Mouse (Mus musculus): ENCODE results near the gene Pcsk2. TPM values are rescaled to one million over a fixed set of nuclear protein-coding genes. Genes with fewer than 3 reads are reported as not detected.

The Pcsk2 gene
- total and polyA plus RNA-seq, 3 experiments: not detected

DNA sequence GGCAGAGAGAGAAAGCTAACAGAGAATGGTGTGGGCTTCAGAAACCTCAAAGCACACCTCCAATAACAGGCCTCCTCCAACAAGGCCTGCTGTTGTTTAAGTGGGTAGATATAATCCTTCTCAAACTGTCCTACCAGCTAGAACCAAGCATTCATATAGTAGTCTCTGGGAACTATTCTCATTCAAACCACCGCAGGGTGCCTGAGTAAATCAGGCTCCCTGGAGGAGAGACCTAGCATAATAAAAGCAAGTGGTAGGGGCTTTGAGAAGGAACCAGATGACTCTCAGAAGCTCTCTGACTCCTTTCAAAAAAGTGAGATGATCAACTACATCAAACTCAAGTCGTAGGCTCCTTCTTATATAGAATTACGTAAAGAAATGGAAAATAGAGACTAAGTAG lies 75.0 kb downstream of the Pcsk2 start:
- intact Hi-C loops (cut with DNase I): no loop called here
- no peaks in the 10 kb centered on the region for H3K79me2 ChIP-seq (replicated peaks; ENCODE audit: control insufficient read depth, insufficient read depth, low read length)
- DNase-seq: no peak
- TF ChIP-seq EP300 (IDR thresholded peaks at IDR 0.05; ENCODE audit: insufficient read depth, low read depth, low read length) (no peak), POLR2A (IDR thresholded peaks at IDR 0.05; ENCODE audit: insufficient read depth, low read depth, low read length) (no peak), CTCF (IDR thresholded peaks at IDR 0.05) (no peak)
- H3K27ac ChIP-seq: no peak overlapping the region
- no peaks in the 10 kb centered on the region; the same call in 1 of the 2 replicates for H3K27me3 ChIP-seq (ENCODE audit: control insufficient read depth, insufficient read depth, low read length)
- 43% methylated on average over 3 of the region's 3 CpGs for WGBS
- H3K36me3 ChIP-seq (ENCODE audit: control insufficient read depth, insufficient read depth, low read length): no peaks in the 10 kb centered on the region
- H3K4me1 ChIP-seq (ENCODE audit: control insufficient read depth, insufficient read depth, low read length): no peaks in the 10 kb centered on the region
- H3K4me3 ChIP-seq: no peak overlapping the region
- H3K9ac ChIP-seq (ENCODE audit: low read depth, low read length): no peak overlapping the region

DNA sequence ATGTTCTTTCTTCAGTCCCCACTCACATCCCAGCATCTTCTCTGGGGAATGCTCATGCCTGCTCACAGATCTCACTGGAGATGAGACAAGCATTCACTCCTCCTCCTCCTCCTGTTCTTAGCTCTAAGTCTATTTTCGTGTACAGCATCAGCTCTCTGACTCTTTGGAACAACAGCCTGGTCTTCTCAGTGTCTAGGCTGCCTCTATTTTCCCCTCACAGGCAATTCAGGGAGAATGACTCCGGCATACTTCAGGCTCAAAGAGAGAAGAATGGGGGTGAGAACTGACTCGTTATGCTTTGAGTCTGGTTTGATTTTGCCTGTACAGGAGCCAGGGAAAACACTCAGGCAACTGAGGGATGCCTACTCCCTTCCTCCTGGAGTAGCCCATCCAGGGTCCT lies 78.0 kb downstream of the Pcsk2 start:
- DNase-seq: no peak
- intact Hi-C loops (cut with DNase I): no loop called here
- WGBS: 48% methylated on average over 3 of the region's 3 CpGs
- Histone ChIP-seq H3K4me3 (no peak overlapping the region), H3K36me3 (ENCODE audit: control insufficient read depth, insufficient read depth, low read length) (no peaks in the 10 kb centered on the region), H3K9ac (ENCODE audit: low read depth, low read length) (no peak overlapping the region), H3K79me2 (replicated peaks; ENCODE audit: control insufficient read depth, insufficient read depth, low read length) (no peaks in the 10 kb centered on the region), H3K27me3 (ENCODE audit: control insufficient read depth, insufficient read depth, low read length) (no peaks in the 10 kb centered on the region; the same call in 1 of the 2 replicates), H3K27ac (no peak overlapping the region), H3K4me1 (ENCODE audit: control insufficient read depth, insufficient read depth, low read length) (no peaks in the 10 kb centered on the region)
- TF ChIP-seq POLR2A (IDR thresholded peaks at IDR 0.05; ENCODE audit: insufficient read depth, low read depth, low read length): no peak
- TF ChIP-seq EP300 (IDR thresholded peaks at IDR 0.05; ENCODE audit: insufficient read depth, low read depth, low read length): no peak
- TF ChIP-seq CTCF (IDR thresholded peaks at IDR 0.05): no peak

DNA sequence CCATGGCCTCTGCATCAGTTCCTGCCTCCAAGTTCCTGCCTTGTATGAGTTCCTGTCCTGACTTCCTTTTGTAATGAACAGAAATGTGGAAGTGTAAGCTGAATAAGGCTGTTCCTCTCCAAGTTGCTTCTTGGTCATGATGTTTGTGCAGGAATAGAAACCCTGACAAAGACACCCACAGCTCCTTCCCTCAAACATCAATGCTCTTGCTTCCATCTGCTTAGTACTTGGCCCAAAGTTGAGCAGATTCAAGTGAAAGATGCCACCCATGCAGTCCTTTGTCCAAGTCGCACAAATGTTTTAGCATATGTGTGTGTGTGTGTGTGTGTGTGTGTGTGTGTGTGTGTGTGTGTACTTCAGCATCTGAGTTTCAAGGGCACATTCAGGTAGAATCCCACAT lies 97.3 kb downstream of the Pcsk2 start:
- intact Hi-C loops (cut with DNase I): no loop called here
- no peak for DNase-seq
- whole genome bisulfite sequencing: 79% methylated on average over 1 of the region's 1 CpGs
- H3K4me3 ChIP-seq: no peak overlapping the region
- H3K27ac ChIP-seq: no peak overlapping the region
- H3K9ac ChIP-seq (ENCODE audit: low read depth, low read length): no peak overlapping the region
- peaks cover 2% of the 10 kb centered on the region; the same call in 1 of the 2 replicates for H3K27me3 ChIP-seq (ENCODE audit: control insufficient read depth, insufficient read depth, low read length)
- H3K4me1 ChIP-seq (ENCODE audit: control insufficient read depth, insufficient read depth, low read length): no peaks in the 10 kb centered on the region
- H3K79me2 ChIP-seq (replicated peaks; ENCODE audit: control insufficient read depth, insufficient read depth, low read length): no peaks in the 10 kb centered on the region
- TF ChIP-seq CTCF (IDR thresholded peaks at IDR 0.05) (no peak), POLR2A (IDR thresholded peaks at IDR 0.05; ENCODE audit: insufficient read depth, low read depth, low read length) (no peak), EP300 (IDR thresholded peaks at IDR 0.05; ENCODE audit: insufficient read depth, low read depth, low read length) (no peak)
- no peaks in the 10 kb centered on the region for H3K36me3 ChIP-seq (ENCODE audit: control insufficient read depth, insufficient read depth, low read length)

DNA sequence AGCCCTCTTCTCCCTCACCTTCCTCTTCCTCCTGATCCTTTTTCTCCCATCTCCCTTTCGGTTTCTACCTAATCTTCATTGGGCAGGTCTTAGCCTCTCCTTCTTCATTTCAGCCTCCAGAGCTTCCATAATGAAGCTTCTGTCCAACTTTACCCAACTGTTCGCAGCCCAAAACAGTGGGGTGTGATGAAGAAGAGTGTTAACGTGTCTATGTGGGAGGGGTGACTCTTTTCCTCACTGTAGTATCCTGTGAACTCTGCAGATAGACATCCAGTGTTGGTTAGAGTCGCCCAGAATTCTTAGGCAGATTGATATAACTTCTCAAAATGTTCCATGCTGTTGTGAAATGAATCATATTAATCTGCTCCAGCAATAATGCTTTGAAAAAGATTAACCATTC lies 98.4 kb downstream of the Pcsk2 start:
- DNase-seq: no peak
- H3K36me3 ChIP-seq (ENCODE audit: control insufficient read depth, insufficient read depth, low read length): no peaks in the 10 kb centered on the region
- intact Hi-C loops (cut with DNase I): no loop called here
- WGBS: 60% methylated on average over 4 of the region's 4 CpGs
- no peaks in the 10 kb centered on the region for H3K79me2 ChIP-seq (replicated peaks; ENCODE audit: control insufficient read depth, insufficient read depth, low read length)
- no peak overlapping the region for H3K27ac ChIP-seq
- no peak overlapping the region for H3K9ac ChIP-seq (ENCODE audit: low read depth, low read length)
- H3K27me3 ChIP-seq (ENCODE audit: control insufficient read depth, insufficient read depth, low read length): peaks cover 2% of the 10 kb centered on the region; the same call in 1 of the 2 replicates
- H3K4me3 ChIP-seq: no peak overlapping the region
- H3K4me1 ChIP-seq (ENCODE audit: control insufficient read depth, insufficient read depth, low read length): no peaks in the 10 kb centered on the region
- no peak for TF ChIP-seq POLR2A (IDR thresholded peaks at IDR 0.05; ENCODE audit: insufficient read depth, low read depth, low read length)
- TF ChIP-seq CTCF (IDR thresholded peaks at IDR 0.05): no peak
- TF ChIP-seq EP300 (IDR thresholded peaks at IDR 0.05; ENCODE audit: insufficient read depth, low read depth, low read length): no peak

DNA sequence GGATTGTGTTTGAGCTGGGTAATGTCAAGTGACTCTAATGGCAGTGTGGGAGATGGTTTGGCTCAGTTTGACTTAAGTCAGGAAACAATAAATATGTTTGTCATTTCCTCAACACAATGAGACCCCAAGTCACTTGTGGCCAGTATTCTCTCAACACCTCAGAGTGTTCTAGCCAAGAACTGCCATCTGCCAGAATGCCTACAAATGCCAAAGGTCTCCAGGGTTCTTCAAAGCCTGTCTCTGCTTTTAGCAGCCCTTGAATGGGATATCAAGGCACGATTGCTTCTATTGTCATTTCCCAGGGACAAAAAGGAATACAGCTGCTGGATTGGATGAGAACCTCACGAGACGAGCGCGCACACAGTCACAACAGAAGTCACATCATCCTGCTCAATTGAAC lies 100.0 kb downstream of the Pcsk2 start:
- H3K27ac ChIP-seq: no peak overlapping the region
- no peaks in the 10 kb centered on the region for H3K36me3 ChIP-seq (ENCODE audit: control insufficient read depth, insufficient read depth, low read length)
- no peak for DNase-seq
- intact Hi-C loops (cut with DNase I): no loop called here
- peaks cover 2% of the 10 kb centered on the region; the same call in 1 of the 2 replicates for H3K27me3 ChIP-seq (ENCODE audit: control insufficient read depth, insufficient read depth, low read length)
- TF ChIP-seq CTCF (IDR thresholded peaks at IDR 0.05): no peak
- no peak for TF ChIP-seq EP300 (IDR thresholded peaks at IDR 0.05; ENCODE audit: insufficient read depth, low read depth, low read length)
- WGBS: 77% methylated on average over 5 of the region's 5 CpGs
- H3K4me1 ChIP-seq (ENCODE audit: control insufficient read depth, insufficient read depth, low read length): no peaks in the 10 kb centered on the region
- no peak overlapping the region for H3K9ac ChIP-seq (ENCODE audit: low read depth, low read length)
- H3K4me3 ChIP-seq: no peak overlapping the region
- H3K79me2 ChIP-seq (replicated peaks; ENCODE audit: control insufficient read depth, insufficient read depth, low read length): no peaks in the 10 kb centered on the region

DNA sequence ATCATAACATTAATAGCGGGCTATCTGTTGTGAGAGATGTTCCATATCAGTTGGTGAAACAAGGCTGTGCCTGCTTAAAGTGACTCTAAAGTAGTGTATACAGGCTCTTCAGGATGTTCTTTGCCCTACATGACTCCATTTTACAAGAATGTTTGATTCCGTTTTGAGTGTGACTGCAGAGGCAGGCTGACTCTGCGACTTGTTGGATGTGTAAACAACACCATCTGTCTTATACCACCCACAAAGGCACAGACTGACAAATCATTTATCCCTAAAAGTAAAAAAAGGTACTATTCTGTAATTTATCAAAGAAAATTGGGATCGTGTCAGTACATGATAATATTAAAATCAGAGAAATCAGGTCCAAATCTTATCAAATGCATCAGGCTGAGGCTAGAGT lies 108.7 kb downstream of the Pcsk2 start:
- Histone ChIP-seq H3K27me3 (ENCODE audit: control insufficient read depth, insufficient read depth, low read length) (no peaks in the 10 kb centered on the region), H3K27ac (no peak overlapping the region), H3K36me3 (ENCODE audit: control insufficient read depth, insufficient read depth, low read length) (no peaks in the 10 kb centered on the region), H3K79me2 (replicated peaks; ENCODE audit: control insufficient read depth, insufficient read depth, low read length) (no peaks in the 10 kb centered on the region), H3K4me1 (ENCODE audit: control insufficient read depth, insufficient read depth, low read length) (no peaks in the 10 kb centered on the region), H3K4me3 (no peak overlapping the region), H3K9ac (ENCODE audit: low read depth, low read length) (no peak overlapping the region)
- no peak for TF ChIP-seq EP300 (IDR thresholded peaks at IDR 0.05; ENCODE audit: insufficient read depth, low read depth, low read length)
- no peak for TF ChIP-seq POLR2A (IDR thresholded peaks at IDR 0.05; ENCODE audit: insufficient read depth, low read depth, low read length)
- no peak for TF ChIP-seq CTCF (IDR thresholded peaks at IDR 0.05)
- 72% methylated on average over 4 of the region's 4 CpGs for WGBS
- no peak for DNase-seq
- intact Hi-C loops (cut with DNase I): no loop called here
